Mouse (Mus musculus) heart, adult 2 months (tissue): Measurements from ENCODE around the gene Pttg1ip. TPM values are rescaled to one million over a fixed set of nuclear protein-coding genes. Genes with fewer than 3 reads are reported as not detected.

ENCODE experiments used
- DNase-seq, 2 experiments: peaks; one replicate each; pipeline ENCODE4 v3.0.0; 2021
- H3K27ac ChIP-seq: fragments of 200-600 bp; 2 replicates; pipeline ENCODE4 v1.8.1; 2022
- H3K27me3 ChIP-seq: fragments of 200-500 bp; 2 replicates; pipeline ENCODE4 v1.6.1; 2012; ENCODE audit warnings: mild to moderate bottlenecking, low read length, inconsistent platforms, mixed read lengths; ENCODE audit not compliant: control insufficient read depth, insufficient read depth
- H3K36me3 ChIP-seq: fragments of 200-500 bp; 2 replicates; pipeline ENCODE4 v1.6.1; 2012; ENCODE audit warnings: low read length, inconsistent platforms; ENCODE audit not compliant: control insufficient read depth, insufficient read depth
- H3K4me1 ChIP-seq: fragments of 200-500 bp; 2 replicates; pipeline ENCODE4 v1.6.1; 2011; ENCODE audit warnings: low read length; ENCODE audit not compliant: control insufficient read depth, insufficient read depth
- H3K4me3 ChIP-seq: fragments of 200-600 bp; 2 replicates; pipeline ENCODE4 v1.8.1; 2022
- H3K79me2 ChIP-seq: fragments of 200-500 bp; replicated peaks from 2 replicates; pipeline ENCODE4 v1.6.1; 2012; ENCODE audit warnings: mild to moderate bottlenecking, inconsistent platforms, low read length, moderate library complexity, mixed read lengths; ENCODE audit not compliant: control insufficient read depth, insufficient read depth
- H3K9ac ChIP-seq: fragments of 200-500 bp; 2 replicates; pipeline ENCODE4 v1.6.1; 2012; ENCODE audit warnings: low read depth, mild to moderate bottlenecking, control low read depth, inconsistent platforms, low read length, mixed read lengths
- CTCF ChIP-seq: fragments of 200-600 bp; IDR thresholded peaks from 2 replicates; pipeline ENCODE4 v1.8.1; 2022; ENCODE audit warnings: antibody characterized with exemption, mild to moderate bottlenecking, moderate library complexity
- EP300 ChIP-seq: fragments of 200-500 bp; IDR thresholded peaks from 2 replicates; pipeline ENCODE4 v1.6.1; 2011; ENCODE audit warnings: low read depth, low read length, control low read depth; ENCODE audit not compliant: insufficient read depth
- POLR2A ChIP-seq: fragments of 200-500 bp; IDR thresholded peaks from 2 replicates; pipeline ENCODE4 v1.6.1; 2011; ENCODE audit warnings: mild to moderate bottlenecking, low read depth, low read length, control low read depth; ENCODE audit not compliant: insufficient read depth
- WGBS: fragments of 180-500 bp; shearing (Covaris S2); methylation state at CpG from one replicate; pipeline ENCODE4 v1.1.7; 2018; 5-methylcytosine and 5-hydroxymethylcytosine counted together
- intact Hi-C: fragments of 180-260 bp; cut with DNase I; formaldehyde crosslinking; loops from one replicate; pipeline ENCODE4 v1.15.1; 2025
- polyA plus RNA-seq: library from polyadenylated mRNA; depleted of rRNA; stranded (reverse); fragments of >200 nt; gene quantifications from 2 replicates; pipeline ENCODE4 v1.2.3, GENCODE M21; 2012
- total RNA-seq, 2 experiments: library from RNA; stranded (reverse); gene quantifications; 2 replicates each; pipeline ENCODE4 v1.2.3; 2021

Pttg1ip gene
- total and polyA plus RNA-seq, 3 experiments: 119 to 132 (median 131) TPM

- no peak for DNase-seq
- no peak overlapping the region for H3K27ac ChIP-seq
- no peak for TF ChIP-seq POLR2A
- TF ChIP-seq CTCF: no peak
- no peaks in the 10 kb centered on the region for H3K4me1 ChIP-seq
- no peak overlapping the region for H3K4me3 ChIP-seq
- no peaks in the 10 kb centered on the region for H3K27me3 ChIP-seq
- H3K9ac ChIP-seq: no peak overlapping the region
- 77% methylated on average over 9 of the region's 9 CpGs for WGBS
- intact Hi-C loops: no loop called here
- no peaks in the 10 kb centered on the region for H3K36me3 ChIP-seq
- H3K79me2 ChIP-seq: no peaks in the 10 kb centered on the region
These were observed 20.7 kb upstream of the Pttg1ip start for GRCm38 (mm10) chr10:77560830-77561229.

GRCm38 (mm10) chr10:77561508-77561907 lies 20.0 kb upstream of the Pttg1ip start:
- no peaks in the 10 kb centered on the region for H3K27me3 ChIP-seq
- intact Hi-C loops: no loop called here
- no peak overlapping the region for H3K27ac ChIP-seq
- WGBS: 66% methylated on average over 2 of the region's 2 CpGs
- no peaks in the 10 kb centered on the region for H3K36me3 ChIP-seq
- H3K4me1 ChIP-seq: no peaks in the 10 kb centered on the region
- H3K79me2 ChIP-seq: no peaks in the 10 kb centered on the region
- H3K9ac ChIP-seq: no peak overlapping the region
- no peak overlapping the region for H3K4me3 ChIP-seq
- no peak for TF ChIP-seq POLR2A
- no peak for TF ChIP-seq EP300
- no peak for TF ChIP-seq CTCF
- DNase-seq: no peak

- H3K36me3 ChIP-seq: no peaks in the 10 kb centered on the region
- DNase-seq: no peak
- no peaks in the 10 kb centered on the region for H3K4me1 ChIP-seq
- intact Hi-C loops: loop anchor here (5.0 kb wide), 1 partner anchor 283 kb away; no protein-coding TSS in a partner anchor
- no peak overlapping the region for H3K9ac ChIP-seq
- H3K4me3 ChIP-seq: no peak overlapping the region
- H3K79me2 ChIP-seq: no peaks in the 10 kb centered on the region
- no peaks in the 10 kb centered on the region for H3K27me3 ChIP-seq
- 69% methylated on average over 8 of the region's 8 CpGs for WGBS
- TF ChIP-seq EP300 (no peak), POLR2A (no peak), CTCF (no peak)
- no peak overlapping the region for H3K27ac ChIP-seq
These were observed 16.5 kb upstream of the Pttg1ip start for GRCm38 (mm10) chr10:77565005-77565404.

- no peaks in the 10 kb centered on the region for H3K27me3 ChIP-seq
- TF ChIP-seq POLR2A (no peak), EP300 (0 out of 2 replicates have a peak, but pooled peaks have one; percentile 50), CTCF (peak; percentile 99)
- intact Hi-C loops: loop anchor here (1.0 to 5.0 kb wide), 2 partner anchors 49 to 284 kb away; no protein-coding TSS in a partner anchor
- H3K79me2 ChIP-seq: no peaks in the 10 kb centered on the region
- H3K9ac ChIP-seq: no peak overlapping the region
- 13% methylated on average over 8 of the region's 8 CpGs for WGBS
- H3K4me3 ChIP-seq: no peak overlapping the region
- peak; percentile 83 to 90 for DNase-seq
- no peak overlapping the region for H3K27ac ChIP-seq
- H3K4me1 ChIP-seq: no peaks in the 10 kb centered on the region
- no peaks in the 10 kb centered on the region for H3K36me3 ChIP-seq
These were observed 14.9 kb upstream of the Pttg1ip start for GRCm38 (mm10) chr10:77566651-77567050.

GRCm38 (mm10) chr10:77569481-77569880 lies 12.0 kb upstream of the Pttg1ip start:
- Histone ChIP-seq H3K36me3 (no peaks in the 10 kb centered on the region), H3K9ac (no peak overlapping the region), H3K27ac (no peak overlapping the region), H3K27me3 (no peaks in the 10 kb centered on the region), H3K4me3 (no peak overlapping the region), H3K79me2 (no peaks in the 10 kb centered on the region), H3K4me1 (no peaks in the 10 kb centered on the region)
- DNase-seq: no peak
- TF ChIP-seq CTCF (no peak), POLR2A (no peak), EP300 (no peak)
- WGBS: 51% methylated on average over 7 of the region's 7 CpGs
- intact Hi-C loops: loop anchor here (5.0 kb wide), 1 partner anchor 287 kb away; no protein-coding TSS in a partner anchor

GRCm38 (mm10) chr10:77569973-77570658 lies 11.4 kb upstream of the Pttg1ip start:
- 52% methylated on average over 6 of the region's 6 CpGs for WGBS
- Histone ChIP-seq H3K4me1 (no peaks in the 10 kb centered on the region), H3K4me3 (no peak overlapping the region), H3K27ac (no peak overlapping the region), H3K27me3 (no peaks in the 10 kb centered on the region), H3K36me3 (no peaks in the 10 kb centered on the region), H3K9ac (no peak overlapping the region), H3K79me2 (no peaks in the 10 kb centered on the region)
- TF ChIP-seq POLR2A: no peak
- TF ChIP-seq EP300: no peak
- no peak for TF ChIP-seq CTCF
- intact Hi-C loops: loop anchor here (5.0 kb wide), 1 partner anchor 288 kb away; no protein-coding TSS in a partner anchor
- no peak for DNase-seq
